Mouse (Mus musculus) cerebellum, adult (tissue): ENCODE measurements around the gene Acadvl.

Experiments used
- ATAC-seq: cut with Nextera tagmentation; 2 replicates; pipeline ENCODE4 v1.9.2; 2017; ENCODE audit warnings: mild to moderate bottlenecking, moderate library complexity, mixed read lengths; ENCODE audit not compliant: insufficient number of reproducible peaks, low FRiP score, low TSS enrichment

The Acadvl gene

DNA sequence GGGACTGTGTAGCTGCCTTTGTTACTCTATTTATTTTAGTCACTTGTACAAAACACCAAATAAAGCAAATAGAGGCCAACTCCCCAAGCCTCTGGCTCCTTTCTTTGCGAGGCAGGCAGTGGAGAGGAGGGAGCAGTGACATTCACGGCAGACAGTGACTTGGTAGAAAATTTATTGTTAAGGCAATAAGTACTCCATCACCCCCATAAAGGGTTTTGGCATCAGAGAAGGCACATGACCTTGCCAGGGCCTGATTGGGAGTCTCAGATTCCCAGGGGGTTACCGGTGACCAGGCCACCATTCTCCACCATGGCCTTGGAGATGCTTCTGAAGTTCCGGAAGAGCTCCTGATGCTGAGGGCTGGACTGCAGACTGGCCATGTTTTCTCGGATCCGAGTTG lies 5.2 kb downstream of the Acadvl start:
- no peak for ATAC-seq

DNA sequence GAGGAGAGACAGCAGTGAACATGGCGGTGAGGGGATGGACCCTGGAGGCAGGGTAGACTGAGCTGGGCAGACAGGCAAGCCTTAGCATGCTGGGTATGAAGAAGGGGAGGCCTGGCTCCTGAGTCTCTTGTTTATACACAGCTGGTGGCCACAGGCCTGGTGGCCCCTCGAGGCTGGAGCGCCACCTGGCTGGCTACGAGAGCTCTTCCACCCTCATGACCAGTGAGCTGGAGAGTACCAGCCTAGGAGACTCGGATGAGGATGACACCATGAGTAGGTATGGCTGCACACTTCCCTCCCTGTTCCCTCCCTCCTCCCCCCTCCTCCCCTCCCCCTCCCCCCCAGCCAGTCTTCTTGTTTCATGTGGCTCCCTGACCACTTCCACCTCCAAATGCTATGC lies 9.7 kb downstream of the Acadvl start:
- ATAC-seq, result no peak

- ATAC-seq, result no peak
These were observed 12.7 kb downstream of the Acadvl start for GRCm38 (mm10) chr11:70002471-70002870.

GRCm38 (mm10) chr11:70001865-70002264 lies 13.3 kb downstream of the Acadvl start:
- ATAC-seq, result no peak

DNA sequence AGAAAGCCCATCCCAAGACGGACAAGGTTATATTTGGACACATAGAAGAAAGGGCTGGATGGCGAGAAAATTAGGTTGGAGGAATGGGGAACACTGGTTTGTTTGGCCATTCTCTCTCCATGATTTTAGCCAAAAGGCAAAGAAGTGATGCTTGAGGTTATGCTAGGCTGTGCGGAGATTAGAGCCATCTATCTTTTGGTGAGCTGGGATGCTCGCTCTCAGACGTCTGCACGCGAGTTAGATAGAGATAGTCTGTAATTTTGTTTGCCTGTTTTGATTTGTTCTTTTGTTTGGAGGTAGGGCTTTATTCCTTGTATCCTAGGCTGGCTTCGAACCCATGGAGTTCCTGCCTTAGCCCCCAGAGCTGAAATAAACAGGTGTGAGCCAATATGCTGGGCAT lies 14.1 kb downstream of the Acadvl start:
- ATAC-seq, result no peak

GRCm38 (mm10) chr11:70000396-70000898 lies 14.8 kb downstream of the Acadvl start, which contains the start of gene Dvl2:
Gene Dvl2, plus strand, starts transcription at chr11:70000595.
- peak; percentile 27; the same call in 1 of the 2 replicates for ATAC-seq

GRCm38 (mm10) chr11:69999666-70000065 lies 15.5 kb downstream of the Acadvl start:
- no peak for ATAC-seq

- no peak for ATAC-seq
These were observed 16.4 kb downstream of the Acadvl start for GRCm38 (mm10) chr11:69998567-69999491.

- no peak for ATAC-seq
These were observed 18.1 kb downstream of the Acadvl start for GRCm38 (mm10) chr11:69997070-69997509.

DNA sequence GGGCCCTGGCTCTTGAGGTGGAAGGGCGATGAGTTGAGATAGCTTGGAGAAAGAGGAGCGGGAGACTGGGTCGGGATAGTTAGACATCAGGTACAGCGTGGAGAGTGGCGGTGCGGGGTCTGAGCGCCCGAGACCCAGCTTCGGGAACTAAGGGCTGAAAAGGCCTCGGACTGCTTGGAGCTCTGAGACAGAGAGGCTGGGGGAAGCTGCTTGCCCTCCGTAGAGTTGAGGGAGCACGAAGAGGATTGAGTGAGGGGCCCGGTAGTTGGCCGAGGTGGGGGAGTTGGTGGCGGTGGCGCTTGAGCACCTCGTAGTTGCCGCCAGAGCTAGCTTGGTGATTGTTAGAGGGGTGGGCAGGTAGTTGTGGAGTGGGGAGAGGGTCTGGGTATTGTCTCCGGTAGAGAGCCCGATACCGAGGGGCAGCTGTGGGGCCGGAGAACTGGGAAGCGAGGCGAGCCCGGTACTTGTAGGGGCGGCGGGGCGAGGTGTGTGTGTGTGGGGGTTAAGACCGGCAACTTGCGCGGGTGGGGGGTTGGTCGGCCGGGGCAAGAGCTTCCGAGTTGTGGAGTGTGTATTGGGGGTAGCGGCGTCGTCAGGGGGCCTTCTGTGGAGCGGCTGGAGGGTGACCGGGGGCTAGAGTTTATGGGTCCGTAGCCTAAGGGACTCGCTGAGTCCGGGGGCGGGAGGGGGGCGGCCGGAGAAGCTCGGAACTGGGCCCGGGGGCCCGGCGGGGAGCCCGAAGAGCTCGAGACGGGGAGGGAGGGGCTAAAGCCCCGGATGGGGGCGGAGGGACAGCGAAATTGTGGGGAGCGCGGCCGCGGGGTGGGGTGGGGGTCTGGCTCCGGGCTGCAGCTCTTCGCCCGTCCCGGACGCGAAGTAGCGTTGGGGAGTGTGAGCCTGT lies 18.8 kb downstream of the Acadvl start:
- ATAC-seq, result no peak

GRCm38 (mm10) chr11:69995391-69995960 lies 19.7 kb downstream of the Acadvl start, which contains the start of gene Phf23:
Gene Phf23, plus strand, starts transcription at chr11:69995777.
- peak; percentile 67 for ATAC-seq

DNA sequence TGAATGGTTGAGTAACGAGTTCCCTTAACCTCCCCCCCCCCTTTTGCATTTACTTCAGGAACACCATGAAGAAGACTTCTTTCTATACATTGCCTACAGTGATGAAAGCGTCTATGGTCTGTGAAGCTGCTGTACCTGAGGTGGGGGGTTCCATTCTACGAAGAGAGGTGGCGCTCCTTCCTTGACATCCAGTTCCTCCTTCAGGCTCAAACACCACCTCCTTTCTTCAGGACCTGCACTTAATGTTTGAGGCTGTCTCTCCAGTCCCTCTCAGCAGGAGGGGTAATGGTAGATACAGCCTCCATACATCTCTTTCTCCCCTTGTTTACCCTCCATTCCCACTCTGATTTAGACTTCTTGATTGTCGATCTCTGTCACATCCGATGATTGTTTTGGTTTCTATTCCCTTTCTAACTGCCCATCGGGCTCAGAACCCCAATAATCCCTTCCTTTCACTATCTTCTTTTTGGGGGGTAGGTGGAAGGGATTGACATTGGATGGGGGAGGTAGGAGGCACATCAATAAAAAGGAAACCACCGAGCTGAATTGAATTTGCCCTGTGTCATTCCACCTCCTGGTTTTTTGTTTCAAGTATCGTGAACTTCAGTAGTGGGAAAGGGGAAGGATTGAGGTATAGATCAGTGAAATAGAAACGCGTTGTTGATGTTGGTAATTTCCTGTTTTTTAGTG lies 20.7 kb downstream of the Acadvl start:
- ATAC-seq, result no peak

GRCm38 (mm10) chr11:69992932-69993331 lies 22.3 kb downstream of the Acadvl start:
- no peak for ATAC-seq

DNA sequence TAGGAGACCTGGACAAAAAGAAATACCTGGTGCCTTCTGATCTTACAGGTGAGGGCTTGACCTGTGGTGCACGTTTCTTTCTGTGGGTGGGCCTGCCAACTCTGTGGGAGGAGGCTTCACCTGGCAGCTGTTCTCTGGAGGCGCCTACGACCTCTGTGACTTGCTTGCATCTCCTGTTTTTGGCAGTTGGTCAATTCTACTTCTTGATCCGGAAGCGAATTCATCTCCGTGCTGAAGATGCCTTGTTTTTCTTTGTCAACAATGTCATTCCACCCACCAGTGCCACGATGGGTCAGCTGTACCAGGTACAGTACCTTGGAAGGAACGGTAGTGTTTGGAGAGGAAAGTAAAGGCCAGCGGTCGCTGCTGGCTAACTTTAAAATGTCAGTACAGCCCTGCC lies 22.8 kb downstream of the Acadvl start:
- no peak for ATAC-seq

DNA sequence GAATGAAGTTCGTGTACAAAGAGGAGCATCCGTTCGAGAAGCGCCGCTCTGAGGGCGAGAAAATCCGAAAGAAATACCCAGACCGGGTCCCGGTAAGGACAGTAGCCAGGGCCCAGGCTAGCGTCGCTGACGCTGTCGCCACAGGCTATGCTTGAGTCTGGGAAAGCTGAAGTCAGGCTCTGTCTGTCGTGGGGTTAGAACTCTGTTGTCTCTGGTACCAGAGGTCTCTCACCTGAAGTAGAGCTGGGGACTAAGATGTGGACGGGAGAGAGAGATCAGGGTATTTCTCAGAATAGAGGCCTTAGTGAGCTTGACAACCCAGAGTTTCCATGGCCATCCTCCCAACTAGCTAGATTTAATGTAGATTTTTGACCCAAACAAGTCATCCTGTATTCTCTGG lies 23.5 kb downstream of the Acadvl start:
- no peak for ATAC-seq

DNA sequence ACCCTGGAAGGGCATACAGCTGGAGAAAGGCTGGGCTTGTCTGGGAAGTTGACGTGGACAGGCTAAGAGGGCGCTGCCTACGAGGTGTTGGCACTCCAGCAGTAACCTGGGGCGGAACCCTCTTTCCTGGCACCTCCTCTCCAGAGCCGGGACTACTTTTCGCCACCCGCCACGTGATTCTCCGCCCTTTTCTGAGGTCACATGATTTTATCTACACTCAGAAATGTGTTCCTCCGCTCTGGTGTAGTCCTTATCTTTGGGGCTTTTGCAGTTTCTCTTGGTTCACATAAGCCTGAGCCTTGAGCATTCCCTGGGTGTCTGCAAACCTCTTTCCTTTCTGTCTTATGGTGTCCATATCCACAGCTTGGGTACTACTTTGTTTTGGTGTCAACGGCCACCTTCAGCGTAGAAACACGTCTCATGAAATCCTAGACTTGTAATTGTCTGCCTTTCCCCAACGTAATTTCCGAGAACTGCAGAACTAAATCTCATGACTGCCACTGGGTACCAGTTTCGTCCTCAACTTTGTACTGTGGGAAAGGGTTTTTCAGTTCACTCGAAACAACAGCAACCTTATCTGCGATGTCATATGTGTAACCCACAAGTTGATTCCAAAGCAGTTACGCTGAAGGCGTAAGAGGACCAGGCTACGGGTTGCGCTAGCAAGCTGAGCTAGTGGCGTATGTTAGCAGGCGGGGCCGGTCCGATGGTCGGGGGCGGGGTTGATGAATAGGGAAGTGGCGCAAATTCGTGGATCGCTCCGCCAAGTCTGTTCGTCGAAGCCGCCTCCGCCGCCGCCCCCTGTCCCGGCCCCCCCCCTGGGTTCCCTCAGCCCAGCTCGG lies 24.1 kb downstream of the Acadvl start, which contains the start of gene Gabarap:
TSS of gene Gabarap (plus strand) at position 294 of the 842 bp plus-strand sequence.
- ATAC-seq, result peak; percentile 66; the same call in 1 of the 2 replicates

GRCm38 (mm10) chr11:69989949-69990348 lies 25.3 kb downstream of the Acadvl start:
- ATAC-seq, result no peak

GRCm38 (mm10) chr11:69984431-69984830 lies 30.8 kb downstream of the Acadvl start:
- ATAC-seq, result no peak

DNA sequence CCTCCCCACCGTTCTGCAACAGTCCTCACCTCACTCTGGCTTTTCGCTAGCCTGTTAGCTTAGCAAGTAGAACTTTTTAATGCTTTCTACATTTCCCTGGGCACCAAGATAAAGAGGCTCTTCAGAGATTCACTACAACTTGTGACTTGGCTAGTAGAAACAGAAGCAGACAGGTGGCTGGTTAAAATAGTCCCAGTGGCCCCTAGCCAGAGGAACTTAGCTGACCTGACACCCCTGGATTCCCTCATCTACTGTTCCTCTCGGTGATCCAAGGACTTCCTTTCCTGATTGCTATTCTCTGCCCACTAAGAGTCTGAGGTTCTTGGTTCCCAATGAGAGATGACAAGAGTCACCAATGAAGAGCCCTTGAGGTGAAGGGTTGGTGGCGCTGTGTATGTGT lies 31.8 kb downstream of the Acadvl start:
- no peak for ATAC-seq
